Mouse (Mus musculus): ENCODE results near the gene Gnb1. TPM values are rescaled to one million over a fixed set of nuclear protein-coding genes. Genes with fewer than 3 reads are reported as not detected.

The Gnb1 gene
- polyA plus RNA-seq (2015; fragmentation: Nextera tagmentation; extraction: Ambion mirVana): 501 and 523 TPM in 2 replicates

DNA sequence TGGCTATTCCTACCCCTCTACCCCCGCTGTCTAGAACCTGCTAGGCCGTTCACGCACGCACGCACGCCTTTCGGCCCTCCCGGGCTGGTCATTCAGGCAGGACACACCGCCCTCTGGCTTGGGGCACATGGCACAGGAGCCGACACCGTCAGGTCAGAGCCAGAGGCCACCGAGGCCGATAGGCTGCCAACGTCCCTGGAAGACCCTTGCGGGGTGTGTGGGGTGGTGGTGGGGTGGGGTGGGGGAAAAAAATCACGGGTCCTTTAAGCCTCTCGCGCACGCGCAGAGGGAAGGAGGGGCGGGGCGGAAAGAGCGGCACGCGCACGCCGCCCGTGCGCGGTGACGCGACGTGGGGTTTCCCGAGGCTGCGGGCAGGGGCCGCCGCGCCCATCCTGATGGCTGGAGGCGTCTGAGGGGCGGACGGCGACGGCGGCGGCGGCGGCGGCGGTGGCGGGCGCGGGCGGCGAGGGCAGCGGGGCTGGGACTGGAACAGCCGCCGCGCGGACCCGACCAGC lies at the start of gene Gnb1:
TSS of gene Gnb1 (plus strand) at position 372 of the 515 bp plus-strand sequence.
- no peaks in the 10 kb centered on the region for H3K36me3 ChIP-seq
- no peaks in the 10 kb centered on the region for H3K9me3 ChIP-seq
- peak within 1 kb of the TSS; percentile 96 for H3K27ac ChIP-seq
- ATAC-seq (ENCODE audit: insufficient number of reproducible peaks, insufficient read depth, low FRiP score, low TSS enrichment, low read depth): peak; percentile 80
- no peaks in the 10 kb centered on the region for H3K27me3 ChIP-seq
- WGBS: 1% methylated on average over 59 of the region's 60 CpGs
- peak within 1 kb of the TSS; percentile 84 for H3K4me2 ChIP-seq
- H3K4me3 ChIP-seq: peak within 1 kb of the TSS; percentile 99
- H3K4me1 ChIP-seq: peaks cover 39% of the 10 kb centered on the region
- peak within 1 kb of the TSS; percentile 100 for H3K9ac ChIP-seq

DNA sequence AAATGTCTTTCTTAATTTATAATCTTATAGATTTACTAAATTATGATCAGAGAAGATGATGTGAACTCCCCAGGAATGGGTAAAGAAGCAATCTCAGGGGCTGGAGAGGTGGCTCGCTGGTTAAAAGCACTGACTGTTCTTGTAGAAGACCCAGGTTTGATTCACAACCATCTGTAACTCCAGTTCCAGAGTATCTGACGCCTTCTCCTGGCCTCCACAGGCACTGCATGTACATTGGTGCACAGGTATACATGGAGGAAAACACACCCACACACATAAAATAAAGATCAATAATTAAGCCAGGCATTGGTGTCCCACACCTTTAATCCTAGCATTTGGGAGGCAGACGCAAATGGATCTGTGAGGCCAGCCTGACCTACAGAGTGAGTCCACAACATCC lies 48.4 kb upstream of the Gnb1 start:
- Histone ChIP-seq H3K36me3 (no peaks in the 10 kb centered on the region), H3K27me3 (0 out of 2 replicates have a peak, but pooled peaks cover 4% of the 10 kb centered on the region), H3K4me1 (peaks cover 6% of the 10 kb centered on the region; the same call in 1 of the 2 replicates), H3K9ac (no peak overlapping the region), H3K4me2 (no peak overlapping the region), H3K4me3 (no peak overlapping the region), H3K27ac (no peak overlapping the region), H3K9me3 (no peaks in the 10 kb centered on the region)
- 71% methylated on average over 3 of the region's 3 CpGs for WGBS
- no peak for ATAC-seq (ENCODE audit: insufficient number of reproducible peaks, insufficient read depth, low FRiP score, low TSS enrichment, low read depth)

DNA sequence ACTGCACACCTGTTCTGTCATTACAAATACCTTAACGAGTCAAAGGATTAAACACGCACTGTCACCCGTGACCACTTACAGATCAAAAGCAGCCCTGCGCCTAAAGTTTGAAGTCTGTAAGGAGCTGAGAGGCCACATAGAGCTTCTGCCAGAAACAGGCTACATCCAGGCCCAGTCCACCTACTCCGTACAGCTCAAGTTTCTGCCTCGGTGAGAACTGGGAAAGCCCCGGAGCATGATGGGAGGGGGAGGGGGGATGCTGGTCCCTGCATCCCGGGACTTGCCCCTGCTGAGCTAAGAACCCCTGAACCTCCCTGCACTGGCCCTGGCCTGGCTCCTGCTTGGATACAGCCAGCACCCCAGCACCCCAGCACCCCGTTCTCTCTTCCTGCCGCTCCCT lies 39.6 kb upstream of the Gnb1 start:
- H3K4me3 ChIP-seq: no peak overlapping the region
- WGBS: 28% methylated on average over 10 of the region's 10 CpGs
- no peaks in the 10 kb centered on the region for H3K36me3 ChIP-seq
- peaks cover 3% of the 10 kb centered on the region; the same call in 1 of the 2 replicates for H3K4me1 ChIP-seq
- no peaks in the 10 kb centered on the region for H3K27me3 ChIP-seq
- H3K4me2 ChIP-seq: no peak overlapping the region; the same call in 1 of the 2 replicates
- 0 out of 2 replicates have a peak overlapping the region, but pooled peaks have one; percentile 2 for H3K9ac ChIP-seq
- no peak overlapping the region for H3K27ac ChIP-seq
- no peaks in the 10 kb centered on the region for H3K9me3 ChIP-seq
- ATAC-seq (ENCODE audit: insufficient number of reproducible peaks, insufficient read depth, low FRiP score, low TSS enrichment, low read depth): no peak

DNA sequence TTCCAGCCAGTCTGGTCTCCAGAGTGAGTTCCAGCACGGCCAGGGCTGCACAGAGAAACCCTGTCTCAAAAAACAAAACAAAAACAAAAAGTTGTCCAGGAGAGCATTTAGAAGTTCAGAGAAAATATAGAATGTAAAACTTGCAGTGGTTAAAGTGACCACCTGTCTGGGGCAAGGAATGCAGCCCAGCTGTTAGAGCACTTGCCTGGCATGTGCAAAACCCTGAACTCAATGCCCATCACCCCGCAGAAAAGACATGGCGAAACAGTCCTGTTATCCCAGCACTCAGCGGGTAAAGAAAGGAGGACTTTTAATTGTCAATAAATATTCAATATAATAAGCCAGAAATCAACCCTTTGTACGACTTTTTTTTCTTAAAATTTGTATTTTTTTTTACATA lies 32.6 kb upstream of the Gnb1 start:
- ATAC-seq (ENCODE audit: insufficient number of reproducible peaks, insufficient read depth, low FRiP score, low TSS enrichment, low read depth): no peak
- no peak overlapping the region for H3K4me2 ChIP-seq
- H3K36me3 ChIP-seq: no peaks in the 10 kb centered on the region
- no peak overlapping the region for H3K4me3 ChIP-seq
- peaks cover 17% of the 10 kb centered on the region for H3K27me3 ChIP-seq
- no peak overlapping the region for H3K9ac ChIP-seq
- 82% methylated on average over 5 of the region's 5 CpGs for WGBS
- no peaks in the 10 kb centered on the region for H3K9me3 ChIP-seq
- no peaks in the 10 kb centered on the region for H3K4me1 ChIP-seq
- no peak overlapping the region for H3K27ac ChIP-seq

DNA sequence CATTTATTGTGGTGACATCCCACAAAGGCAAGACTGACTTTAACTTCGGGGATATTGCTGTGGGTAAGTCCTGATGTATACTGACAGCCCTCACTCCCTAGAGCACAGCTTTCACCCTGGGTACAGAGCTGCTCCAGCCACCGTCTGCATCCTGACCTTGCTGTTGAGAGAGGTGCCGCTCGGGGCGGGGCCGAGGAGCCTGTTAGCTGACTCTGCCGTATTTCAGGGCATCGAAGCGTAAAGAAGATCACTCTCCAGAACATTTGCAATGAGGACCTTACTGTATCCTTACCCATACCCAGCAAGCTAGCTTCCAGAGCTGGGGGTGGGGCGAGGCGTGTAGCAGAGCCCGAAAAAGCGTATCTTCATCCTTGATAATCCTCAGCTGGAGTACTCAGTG lies 28.1 kb upstream of the Gnb1 start:
- Histone ChIP-seq H3K4me3 (no peak overlapping the region), H3K36me3 (no peaks in the 10 kb centered on the region), H3K27me3 (peaks cover 26% of the 10 kb centered on the region), H3K4me1 (no peaks in the 10 kb centered on the region), H3K27ac (no peak overlapping the region), H3K9ac (no peak overlapping the region), H3K4me2 (no peak overlapping the region), H3K9me3 (no peaks in the 10 kb centered on the region)
- 82% methylated on average over 13 of the region's 13 CpGs for WGBS
- no peak for ATAC-seq (ENCODE audit: insufficient number of reproducible peaks, insufficient read depth, low FRiP score, low TSS enrichment, low read depth)

DNA sequence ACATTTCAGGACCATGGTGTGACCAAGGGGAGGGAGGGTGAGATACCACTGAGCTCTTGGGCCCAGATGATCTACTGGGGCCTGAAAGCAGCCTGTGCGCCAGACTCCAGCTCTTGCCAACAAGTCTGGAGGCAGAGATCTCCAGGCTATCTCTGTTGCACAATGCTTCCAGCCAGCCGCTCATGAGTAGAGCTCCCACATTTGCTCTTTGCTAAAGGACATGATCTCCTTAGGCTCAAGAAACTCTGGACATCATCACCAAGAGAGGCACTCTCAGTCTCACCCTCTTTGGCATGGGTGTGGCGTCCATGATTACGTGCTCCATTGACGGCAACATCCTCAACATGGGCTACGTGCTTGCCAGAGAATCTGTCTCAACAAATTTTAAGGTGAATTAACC lies 27.6 kb upstream of the Gnb1 start:
- H3K27ac ChIP-seq: no peak overlapping the region
- no peak for ATAC-seq (ENCODE audit: insufficient number of reproducible peaks, insufficient read depth, low FRiP score, low TSS enrichment, low read depth)
- 85% methylated on average over 6 of the region's 6 CpGs for WGBS

DNA sequence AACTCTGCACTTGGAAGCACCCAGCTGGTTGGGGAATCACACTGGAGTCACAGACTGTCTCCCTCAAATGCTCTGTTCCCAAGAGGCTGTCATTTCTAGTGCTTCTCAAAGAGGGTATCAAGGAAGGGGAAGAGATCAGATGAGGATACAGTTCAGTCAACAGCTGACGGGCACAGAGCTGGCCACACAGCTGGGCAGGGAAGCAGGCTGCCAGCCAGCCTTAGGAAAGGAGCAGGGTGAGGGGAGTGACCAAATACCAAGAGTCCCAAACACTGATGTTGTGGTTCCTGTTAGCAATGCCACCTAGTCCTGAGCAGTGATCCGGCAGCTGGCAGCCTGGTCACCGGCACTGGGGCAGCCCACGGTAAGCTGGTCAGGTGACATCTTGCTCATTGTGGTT lies 27.1 kb upstream of the Gnb1 start:
- H3K27ac ChIP-seq: no peak overlapping the region
- H3K4me2 ChIP-seq: no peak overlapping the region
- H3K4me3 ChIP-seq: no peak overlapping the region
- no peak for ATAC-seq (ENCODE audit: insufficient number of reproducible peaks, insufficient read depth, low FRiP score, low TSS enrichment, low read depth)
- WGBS: 90% methylated on average over 4 of the region's 4 CpGs
- peaks cover 35% of the 10 kb centered on the region for H3K27me3 ChIP-seq
- no peaks in the 10 kb centered on the region for H3K9me3 ChIP-seq
- peaks cover 2% of the 10 kb centered on the region; the same call in 1 of the 2 replicates for H3K4me1 ChIP-seq
- H3K36me3 ChIP-seq: no peaks in the 10 kb centered on the region
- H3K9ac ChIP-seq: no peak overlapping the region

More for the DNA sequence above, 27.6 kb upstream of the Gnb1 start:
- Histone ChIP-seq H3K27me3 (peaks cover 32% of the 10 kb centered on the region), H3K9me3 (no peaks in the 10 kb centered on the region), H3K4me3 (no peak overlapping the region), H3K36me3 (no peaks in the 10 kb centered on the region), H3K9ac (no peak overlapping the region), H3K4me2 (no peak overlapping the region), H3K4me1 (no peaks in the 10 kb centered on the region)

DNA sequence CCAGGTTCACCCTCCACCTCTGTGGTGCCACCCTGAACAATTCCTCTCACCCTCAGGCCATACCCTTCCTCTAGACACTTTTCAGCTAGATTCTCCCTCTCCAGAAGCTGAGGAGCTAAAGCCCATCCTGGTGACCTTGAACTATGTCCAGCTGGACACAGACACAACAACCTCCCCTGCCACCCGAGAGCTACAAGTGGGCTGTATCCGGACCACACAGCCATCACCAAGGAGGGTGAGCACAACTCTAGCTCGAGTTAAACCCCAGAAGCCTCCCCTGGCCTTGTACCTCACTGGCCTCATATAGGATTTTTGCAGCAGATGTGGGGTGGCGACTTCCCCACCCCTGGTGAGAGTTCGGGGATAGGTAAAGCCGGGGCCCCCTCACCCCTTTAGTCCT lies 25.6 kb upstream of the Gnb1 start:
- ATAC-seq (ENCODE audit: insufficient number of reproducible peaks, insufficient read depth, low FRiP score, low TSS enrichment, low read depth): no peak
- H3K9me3 ChIP-seq: no peaks in the 10 kb centered on the region
- H3K36me3 ChIP-seq: no peaks in the 10 kb centered on the region
- H3K4me2 ChIP-seq: no peak overlapping the region
- H3K4me3 ChIP-seq: no peak overlapping the region
- peaks cover 5% of the 10 kb centered on the region; the same call in 1 of the 2 replicates for H3K4me1 ChIP-seq
- no peak overlapping the region for H3K27ac ChIP-seq
- H3K27me3 ChIP-seq: peaks cover 50% of the 10 kb centered on the region
- H3K9ac ChIP-seq: no peak overlapping the region
- WGBS: 78% methylated on average over 6 of the region's 6 CpGs

DNA sequence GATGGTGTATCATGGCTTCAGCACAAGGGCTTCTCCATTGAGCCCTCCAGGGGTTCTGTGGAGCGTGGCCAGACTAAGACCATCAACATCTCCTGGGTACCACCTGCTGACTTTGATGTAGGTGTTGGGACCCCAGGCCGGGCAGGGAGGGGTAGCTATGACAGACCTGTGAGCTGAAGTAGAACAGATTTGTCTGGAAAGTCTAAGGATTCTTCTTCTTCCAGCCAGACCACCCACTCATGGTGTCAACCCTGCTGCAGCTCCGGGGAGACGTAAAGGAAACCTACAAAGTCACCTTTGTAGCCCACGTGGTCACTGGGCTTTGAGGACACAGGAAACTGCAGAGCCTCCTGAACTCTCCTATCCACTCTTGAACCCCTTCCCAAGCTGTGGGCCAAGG lies 25.1 kb upstream of the Gnb1 start:
- no peaks in the 10 kb centered on the region for H3K9me3 ChIP-seq
- WGBS: 80% methylated on average over 5 of the region's 5 CpGs
- no peak overlapping the region for H3K4me3 ChIP-seq
- no peak overlapping the region for H3K9ac ChIP-seq
- no peak overlapping the region for H3K27ac ChIP-seq
- ATAC-seq (ENCODE audit: insufficient number of reproducible peaks, insufficient read depth, low FRiP score, low TSS enrichment, low read depth): no peak
- no peaks in the 10 kb centered on the region for H3K36me3 ChIP-seq
- H3K4me2 ChIP-seq: no peak overlapping the region
- H3K27me3 ChIP-seq: peaks cover 47% of the 10 kb centered on the region
- peaks cover 5% of the 10 kb centered on the region; the same call in 1 of the 2 replicates for H3K4me1 ChIP-seq

DNA sequence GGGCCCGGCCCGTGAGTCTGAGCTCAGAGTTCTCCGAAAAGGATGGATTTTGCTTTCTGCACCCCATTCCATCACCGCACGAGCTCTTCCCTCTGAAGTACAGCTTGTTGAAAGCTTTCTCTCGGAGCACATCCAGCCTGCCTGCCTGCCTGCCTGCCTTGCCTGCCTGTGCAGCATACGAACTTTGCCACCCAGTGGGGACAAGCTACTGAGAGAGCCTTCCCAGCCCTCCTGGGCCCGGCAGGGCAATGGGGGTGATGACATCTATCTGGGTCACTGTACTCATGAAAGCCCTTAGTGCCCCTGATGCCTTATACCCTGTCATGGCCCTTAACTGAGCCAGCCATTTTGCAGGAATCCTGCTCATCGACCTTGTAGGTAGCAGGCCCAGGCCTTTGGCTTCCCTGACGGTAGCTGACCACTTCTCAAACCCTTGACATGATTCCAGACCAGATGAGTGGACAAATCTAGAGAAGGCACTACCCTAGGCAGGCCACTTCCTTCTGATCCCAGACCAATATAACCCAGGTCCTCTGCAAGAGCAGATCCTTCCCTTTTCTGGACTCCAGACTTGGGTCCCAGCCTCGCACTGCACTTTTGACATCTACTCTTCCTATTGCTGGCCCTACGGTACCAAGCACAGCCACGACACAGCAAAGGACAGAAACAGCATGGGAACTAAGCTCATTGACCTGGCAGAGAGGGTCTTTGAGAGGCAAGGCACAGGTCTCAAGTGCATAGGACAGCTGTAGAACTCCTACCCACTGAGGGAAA lies 23.7 kb upstream of the Gnb1 start:
- H3K27me3 ChIP-seq: peaks cover 43% of the 10 kb centered on the region
- no peaks in the 10 kb centered on the region for H3K9me3 ChIP-seq
- 80% methylated on average over 13 of the region's 13 CpGs for WGBS
- no peaks in the 10 kb centered on the region for H3K36me3 ChIP-seq
- no peak overlapping the region for H3K4me3 ChIP-seq
- peaks cover 5% of the 10 kb centered on the region; the same call in 1 of the 2 replicates for H3K4me1 ChIP-seq
- H3K4me2 ChIP-seq: no peak overlapping the region
- ATAC-seq (ENCODE audit: insufficient number of reproducible peaks, insufficient read depth, low FRiP score, low TSS enrichment, low read depth): no peak
- no peak overlapping the region for H3K27ac ChIP-seq
- H3K9ac ChIP-seq: no peak overlapping the region

DNA sequence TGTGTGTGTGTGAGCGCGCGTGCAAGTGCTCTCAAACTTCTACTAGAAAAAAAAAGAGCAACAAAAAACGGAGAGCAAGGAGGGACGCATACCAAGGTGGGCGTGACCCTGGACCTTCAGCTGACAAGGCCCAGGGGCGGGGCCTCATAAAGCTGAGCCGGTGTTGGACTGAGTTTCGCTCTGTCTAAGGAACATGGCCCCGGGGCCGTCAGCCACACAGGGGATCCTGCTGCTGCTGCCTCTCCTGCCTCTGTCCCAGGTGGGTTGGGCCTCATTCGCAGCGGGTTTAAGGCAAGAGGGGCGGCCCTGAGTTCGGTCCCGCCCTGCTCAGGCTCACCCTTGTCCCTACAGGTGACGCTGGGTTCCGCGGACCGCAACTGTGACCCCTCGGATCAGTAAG lies 22.2 kb upstream of the Gnb1 start, which contains the start of gene Tmem52:
TSS of gene Tmem52 (plus strand) at position 163 of the 400 bp plus-strand sequence.
- H3K36me3 ChIP-seq: no peaks in the 10 kb centered on the region
- 10% methylated on average over 21 of the region's 21 CpGs for WGBS

More for the DNA sequence above, 22.2 kb upstream of the Gnb1 start, which contains the start of gene Tmem52:
- H3K4me2 ChIP-seq: peak within 1 kb of the TSS; percentile 59
- no peaks in the 10 kb centered on the region for H3K9me3 ChIP-seq
- peaks cover 37% of the 10 kb centered on the region for H3K27me3 ChIP-seq
- peak within 1 kb of the TSS; percentile 30 for H3K4me3 ChIP-seq
- no peak within 1 kb of the TSS for H3K27ac ChIP-seq
- peaks cover 10% of the 10 kb centered on the region; the same call in 1 of the 2 replicates for H3K4me1 ChIP-seq
- 0 out of 2 replicates have a peak within 1 kb of the TSS, but pooled peaks have one; percentile 44 for H3K9ac ChIP-seq
- ATAC-seq (ENCODE audit: insufficient number of reproducible peaks, insufficient read depth, low FRiP score, low TSS enrichment, low read depth): no peak; the same call in 1 of the 2 replicates

All from embryonic facial prominence, embryonic 13.5 days (tissue).